Mouse (Mus musculus) gastrocnemius, postnatal 10 days (tissue): ENCODE data around the gene Mettl26. TPM values are rescaled to one million over a fixed set of nuclear protein-coding genes. Genes with fewer than 3 reads are reported as not detected.
"Not testable (repeated sequence)": the region's sequence is repeated elsewhere in the genome, so short reads cannot be mapped to it uniquely, and the experiment has no call there.

Experiments
- DNase-seq: peaks from one replicate; pipeline ENCODE4 v3.0.0; 2021; ENCODE audit warnings: mixed read lengths
- total RNA-seq, 2 experiments: library from RNA; stranded (reverse); gene quantifications; 2 replicates each; pipeline ENCODE4 v1.2.3; 2021

The Mettl26 gene
- total RNA-seq, 2 experiments from 2014 or later, result 20.7 to 23.1 TPM

DNA sequence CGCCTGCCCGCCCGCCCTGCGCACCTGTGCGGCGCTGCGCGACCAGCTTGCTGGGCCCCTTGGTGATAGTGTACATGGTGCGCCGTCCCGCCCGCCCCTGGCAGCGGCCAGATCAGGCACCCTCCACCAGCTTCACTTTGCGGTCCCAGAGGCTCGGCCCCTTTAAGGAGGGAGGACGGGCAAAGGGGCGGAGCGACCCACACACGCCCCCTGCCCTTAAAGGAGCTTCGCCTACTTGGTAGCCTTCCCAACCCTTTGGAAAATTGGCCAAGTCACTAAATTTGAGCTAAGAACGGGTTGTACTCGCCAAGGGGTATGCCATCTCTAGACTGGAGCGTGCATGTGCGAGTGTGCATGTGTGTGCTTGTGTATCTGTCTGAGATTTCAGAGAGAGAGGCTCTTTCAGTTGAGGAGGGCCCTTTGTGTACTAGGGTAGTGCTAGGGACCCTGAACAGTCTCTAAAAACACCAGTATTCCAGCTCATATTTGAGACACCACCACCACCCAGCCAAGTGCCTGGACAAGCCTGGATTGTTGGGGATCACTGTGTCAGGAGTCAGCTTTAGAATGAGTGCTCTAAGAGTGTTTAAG is 6.2 kb upstream of the Mettl26 start, which contains the start of gene Mcrip2:
Mcrip2 (minus strand) TSS at position 164 of the 591 bp plus-strand sequence.
- peak; percentile 69 for DNase-seq

GRCm38 (mm10) chr17:25869498-25869897 is 5.4 kb upstream of the Mettl26 start:
- DNase-seq, result no peak

GRCm38 (mm10) chr17:25869954-25870353 is 4.9 kb upstream of the Mettl26 start:
- no peak for DNase-seq

DNA sequence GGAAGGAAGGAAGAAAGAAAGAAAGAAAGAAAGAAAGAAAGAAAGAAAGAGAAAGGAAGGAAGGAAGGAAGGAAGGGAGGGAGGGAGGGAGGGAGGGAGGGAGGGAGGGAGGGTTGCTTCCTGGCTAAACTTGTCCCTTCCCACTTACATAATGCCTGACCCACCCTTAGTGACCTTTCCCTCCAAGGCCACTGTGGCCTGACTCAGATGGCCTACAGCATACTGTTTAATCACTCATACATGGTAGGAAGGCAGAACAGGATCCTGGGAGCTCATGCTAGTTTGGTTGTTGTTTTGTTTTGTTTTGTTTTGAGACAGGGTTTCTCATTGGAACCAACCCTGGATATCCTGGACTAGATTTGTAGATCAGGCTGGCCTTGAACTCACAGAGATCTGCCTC is 3.3 kb upstream of the Mettl26 start:
- not testable (repeated sequence) for DNase-seq

- no peak for DNase-seq
These were observed 2.2 kb upstream of the Mettl26 start for GRCm38 (mm10) chr17:25872676-25873075.

DNA sequence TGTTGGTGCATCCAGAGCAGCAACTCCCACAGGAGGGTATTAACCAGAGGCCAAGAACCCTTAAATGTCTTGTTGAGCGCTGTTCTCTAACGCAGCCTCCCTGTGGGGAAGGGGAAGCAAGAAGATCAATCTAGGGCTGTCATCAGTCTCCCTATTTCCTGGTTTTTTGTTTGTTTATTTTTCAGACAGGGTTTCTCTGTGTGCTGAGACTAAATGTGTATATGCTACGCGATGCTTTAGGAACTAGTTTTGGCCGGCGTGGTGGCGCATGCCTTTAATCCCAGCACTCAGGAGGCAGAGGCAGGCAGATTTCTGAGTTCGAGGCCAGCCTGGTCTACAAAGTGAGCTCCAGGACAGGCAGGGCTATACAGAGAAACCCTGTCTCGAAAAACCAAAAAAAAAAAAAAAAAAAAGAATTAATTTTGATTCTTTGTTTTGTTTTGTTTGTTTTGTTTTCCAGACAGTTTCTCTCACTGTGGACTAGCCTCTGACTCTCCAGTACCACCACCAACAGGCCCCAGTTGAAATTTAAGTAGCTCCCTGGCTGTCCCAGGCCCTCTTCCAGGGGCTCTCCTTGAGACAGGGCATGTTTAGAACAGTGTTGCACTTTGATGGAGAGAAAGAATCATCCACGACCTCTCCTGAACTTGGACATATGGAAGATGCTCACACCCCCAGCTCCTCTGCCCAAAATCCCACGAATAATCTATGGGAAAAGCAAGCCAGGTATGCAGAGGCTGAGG is 1.3 kb upstream of the Mettl26 start:
- no peak for DNase-seq

DNA sequence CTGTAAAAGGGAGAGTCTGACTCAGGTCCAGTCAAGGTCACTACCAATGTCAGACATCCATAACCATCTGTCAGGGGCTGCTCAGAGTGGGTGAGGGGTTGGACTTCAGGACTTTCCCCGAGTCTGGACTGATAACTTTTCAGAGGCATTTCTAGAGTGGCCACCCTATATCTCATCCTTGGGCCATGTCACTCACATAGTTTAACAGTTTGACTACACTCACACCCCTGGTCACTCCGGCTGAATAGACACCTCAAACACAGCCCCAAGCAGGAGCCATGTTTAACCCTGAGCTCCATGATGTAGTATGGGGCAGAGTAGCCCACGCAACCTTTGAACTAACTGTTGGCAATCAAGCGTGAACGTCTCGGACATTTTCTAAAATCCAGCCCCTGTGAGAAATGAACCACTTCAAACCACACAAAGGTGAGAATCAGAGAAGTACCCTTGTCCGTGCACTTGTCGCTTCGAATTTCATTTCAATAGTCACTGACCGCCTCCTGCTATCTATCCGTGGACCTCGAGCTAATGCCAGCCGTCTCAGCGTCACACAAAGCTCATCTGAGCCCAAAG is 640 bp upstream of the Mettl26 start:
- DNase-seq, result no peak

DNA sequence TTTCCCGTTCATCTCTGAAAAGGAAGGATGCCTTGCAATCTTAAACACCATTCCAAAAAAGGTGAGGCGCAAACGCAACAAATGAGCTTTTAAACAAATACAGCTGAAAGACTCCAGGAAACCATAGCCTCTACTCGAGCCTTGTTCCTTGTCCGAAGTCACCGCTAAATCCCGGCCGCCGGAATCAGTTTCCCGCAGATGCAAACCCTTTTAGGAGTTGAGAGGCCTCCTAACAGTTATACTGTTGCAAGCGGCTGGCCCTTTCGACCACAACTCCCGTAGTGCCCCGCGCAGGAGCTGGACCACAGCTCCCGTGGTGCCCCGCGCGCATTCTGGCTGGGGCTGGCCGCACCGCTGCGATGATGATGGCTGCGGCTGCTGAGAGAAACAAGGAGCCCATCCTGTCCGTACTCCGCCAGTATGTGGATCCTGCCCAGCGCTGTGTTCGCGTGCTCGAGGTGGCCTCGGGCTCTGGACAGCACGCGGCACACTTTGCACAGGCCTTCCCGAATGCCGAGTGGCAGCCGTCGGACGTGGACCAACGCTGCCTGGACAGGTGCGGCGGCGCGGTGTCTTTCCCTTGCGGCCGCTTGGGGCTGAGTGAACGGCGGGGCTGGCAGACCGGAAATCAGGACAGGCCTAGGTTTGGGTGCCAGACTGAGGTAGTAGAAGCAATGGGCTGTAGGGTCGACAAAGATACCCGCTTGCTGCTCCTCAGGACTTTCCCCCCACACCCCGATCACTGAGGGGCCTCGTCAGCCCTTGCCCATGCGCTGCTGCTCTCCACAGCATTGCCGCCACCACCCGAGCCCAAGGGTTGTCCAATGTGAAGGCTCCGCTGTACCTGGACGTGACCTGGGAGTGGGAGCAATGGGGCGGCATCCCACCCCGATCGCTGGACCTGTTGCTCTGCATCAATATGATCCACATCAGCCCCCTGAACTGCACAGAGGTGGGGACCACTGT is 580 bp downstream of the Mettl26 start:
- peak; percentile 87 for DNase-seq

DNA sequence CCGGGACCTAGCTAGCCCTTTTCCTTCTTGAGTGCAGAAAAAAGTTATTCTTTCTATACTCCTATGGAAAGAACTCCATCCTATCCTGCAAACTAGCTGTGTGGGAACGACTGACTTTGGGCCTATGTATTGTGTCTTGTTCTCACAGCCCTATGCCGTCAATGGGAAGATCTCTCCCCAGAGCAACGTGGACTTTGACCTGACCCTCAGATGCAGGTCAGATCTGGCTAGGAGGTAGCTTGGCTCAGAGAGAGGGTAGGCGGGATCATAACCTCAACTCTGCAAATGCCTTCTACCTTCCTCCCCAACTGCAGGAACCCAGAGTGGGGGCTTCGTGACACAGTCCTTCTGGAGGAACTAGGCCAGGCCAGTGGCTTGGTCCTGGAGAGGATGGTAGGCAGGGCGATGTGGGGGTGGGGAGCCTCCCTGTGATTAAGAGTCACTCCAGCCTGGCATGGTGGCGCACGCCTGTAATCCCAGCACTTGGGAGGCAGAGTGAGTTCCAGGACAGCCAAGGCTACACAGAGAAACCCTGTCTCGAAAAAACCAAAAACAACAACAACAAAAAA is 1.6 kb downstream of the Mettl26 start:
- no peak for DNase-seq

DNA sequence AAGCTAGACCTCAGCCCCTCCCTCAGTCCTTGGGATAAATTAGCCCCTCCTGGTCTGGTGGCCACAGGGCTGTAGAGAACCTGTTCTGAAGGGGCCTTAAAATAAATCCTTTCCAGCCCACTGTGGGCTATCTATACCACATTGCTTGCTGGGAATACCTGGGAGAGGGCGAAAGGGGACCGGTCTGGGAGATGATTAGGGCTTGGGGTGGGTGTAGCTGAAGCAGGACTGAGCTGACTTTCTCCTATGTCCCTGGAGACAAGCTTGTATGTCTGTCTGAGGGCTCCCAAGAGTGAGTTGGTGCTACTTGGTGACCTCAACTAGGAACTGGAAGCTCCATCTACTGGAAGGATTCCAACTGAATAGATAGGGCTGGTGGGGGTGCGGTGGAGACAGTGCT is 2.2 kb downstream of the Mettl26 start:
- no peak for DNase-seq

GRCm38 (mm10) chr17:25877741-25878610 is 3.1 kb downstream of the Mettl26 start:
- DNase-seq, result no peak

DNA sequence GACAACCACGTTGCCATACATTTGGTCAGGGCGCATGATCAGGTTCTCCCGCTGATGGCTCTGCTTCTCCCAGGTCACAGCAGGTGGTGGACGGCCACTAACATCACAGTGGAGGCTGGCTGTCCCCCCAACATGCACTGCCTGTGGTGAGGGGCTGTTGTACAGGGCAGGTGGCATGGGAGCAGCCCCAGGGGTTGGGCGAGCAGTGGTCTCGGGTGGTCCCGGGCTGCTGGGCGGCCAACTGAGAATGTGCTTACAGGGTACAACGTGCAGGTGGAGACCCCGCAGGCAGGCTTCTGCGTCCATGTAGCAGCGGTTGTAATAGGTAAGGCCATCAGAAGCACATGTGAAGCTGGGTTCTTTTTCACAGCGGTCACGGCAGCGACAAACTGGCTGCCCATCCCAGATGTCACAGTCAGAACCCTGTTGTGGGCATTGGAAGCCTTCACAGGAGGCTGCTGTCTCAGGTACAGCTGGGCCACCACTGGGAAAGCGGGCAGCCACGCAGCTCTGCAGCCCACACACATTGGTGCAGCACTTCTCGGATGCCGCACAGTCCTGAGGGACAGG is 3.8 kb downstream of the Mettl26 start:
- DNase-seq, result no peak

DNA sequence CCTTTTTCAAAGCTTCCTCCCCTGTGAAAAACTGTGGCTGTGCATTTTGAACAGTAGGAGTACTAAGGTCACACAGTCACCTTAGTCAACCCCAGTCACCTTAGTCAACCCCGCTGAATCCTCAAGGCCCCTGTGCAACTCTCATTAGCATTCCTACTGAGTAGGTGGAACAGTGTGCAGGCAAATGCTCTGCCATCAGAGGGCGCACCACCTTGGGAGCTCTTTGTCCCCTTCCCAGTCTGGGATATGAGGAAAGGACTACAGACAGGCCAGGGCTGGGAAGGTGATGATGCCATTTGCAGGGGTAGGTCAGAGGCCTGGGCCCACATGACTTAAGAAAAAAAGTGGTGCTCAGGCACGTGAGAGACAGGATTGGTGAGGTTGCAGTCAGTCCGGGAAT is 4.4 kb downstream of the Mettl26 start:
- DNase-seq, result no peak

GRCm38 (mm10) chr17:25879750-25880149 is 4.9 kb downstream of the Mettl26 start:
- no peak for DNase-seq

DNA sequence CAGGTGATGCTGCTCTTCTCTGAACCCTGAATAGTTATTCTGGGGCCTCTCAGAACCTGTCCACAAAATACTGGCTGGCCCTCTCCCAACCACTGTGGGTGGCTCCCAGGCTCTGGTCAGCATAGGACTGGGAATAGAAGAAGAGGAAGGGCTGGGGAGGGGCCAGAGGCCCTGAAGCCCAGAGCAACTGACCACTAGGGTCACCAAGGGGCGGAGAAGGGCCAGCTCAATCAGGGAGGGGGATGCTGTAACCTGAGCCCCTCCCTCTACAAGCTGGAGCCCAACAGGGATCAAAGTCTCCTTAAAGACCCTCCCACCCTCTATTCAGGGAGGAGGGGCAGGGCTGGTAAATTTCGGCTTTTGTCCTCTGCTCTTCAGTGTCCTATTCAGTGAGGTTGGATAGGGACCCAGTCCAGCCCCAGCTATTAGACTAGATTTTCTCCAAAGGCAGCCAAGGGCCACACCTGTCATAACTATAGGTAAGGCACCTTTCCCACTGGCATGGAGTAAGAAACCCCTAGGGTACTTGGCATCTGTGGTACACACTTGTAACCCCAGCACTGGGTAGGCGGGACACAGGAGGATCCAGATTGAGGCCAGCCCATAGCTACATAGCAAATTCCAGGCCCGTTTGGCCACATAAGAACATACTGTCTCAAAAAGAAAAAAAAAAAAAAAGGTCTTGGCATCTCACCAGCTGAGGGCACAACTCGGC is 5.5 kb downstream of the Mettl26 start, which contains the start of gene Wfikkn1:
Wfikkn1 (minus strand) TSS at position 663 of the 715 bp plus-strand sequence.
- no peak for DNase-seq

DNA sequence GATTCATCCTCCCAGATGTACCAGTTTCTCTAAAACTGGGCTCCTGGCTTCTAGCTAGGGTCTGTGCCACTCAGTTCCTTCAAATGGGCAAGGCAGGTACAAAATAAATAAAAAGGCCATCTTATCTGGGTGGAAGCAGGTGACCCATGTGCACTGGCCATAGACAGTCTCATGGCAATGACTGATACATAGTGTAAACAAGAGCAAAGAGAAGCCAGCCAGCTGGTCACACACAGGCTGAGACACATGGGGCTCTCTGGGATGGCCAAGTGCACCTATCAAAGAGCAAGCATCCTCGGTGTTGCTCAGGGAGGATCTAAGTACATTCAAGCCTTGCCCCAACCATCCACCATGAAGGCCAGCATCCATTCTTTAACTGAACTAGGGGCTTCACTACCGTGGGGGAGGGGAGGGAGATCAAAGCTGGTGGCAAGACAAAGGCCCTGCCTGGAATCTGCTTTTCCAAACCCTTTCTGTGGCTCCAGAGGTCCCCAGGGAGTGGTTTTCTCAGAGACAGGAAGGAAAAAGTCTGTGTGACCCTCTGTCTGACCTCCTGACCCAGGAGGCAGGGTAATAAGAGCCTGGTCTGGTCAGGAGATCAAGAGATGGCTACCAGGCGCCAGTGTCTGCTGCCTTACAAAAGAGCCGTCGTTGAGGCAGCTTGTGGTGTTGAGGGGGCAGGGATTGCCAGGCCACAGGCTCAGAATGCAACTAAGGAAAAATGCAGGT is 6.2 kb downstream of the Mettl26 start:
- no peak for DNase-seq

DNA sequence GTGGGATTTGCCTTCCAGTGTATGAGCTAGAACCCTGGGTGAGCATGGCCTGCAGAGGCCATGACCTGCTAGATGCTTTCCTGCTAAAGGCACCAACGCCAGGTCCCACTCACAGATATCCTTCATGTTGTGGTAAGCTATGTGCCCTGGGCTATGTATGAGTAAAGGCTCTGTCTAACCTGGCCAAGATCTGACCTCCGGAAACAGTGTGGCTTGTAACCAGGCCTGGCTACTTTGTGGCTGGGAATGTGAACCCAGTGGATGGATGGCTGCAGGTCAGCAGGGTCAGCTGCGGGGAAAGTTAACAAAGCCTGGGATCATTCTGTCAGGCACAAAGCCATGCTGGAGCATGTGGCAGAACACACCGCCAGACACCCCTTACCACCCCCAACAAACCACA is 6.8 kb downstream of the Mettl26 start:
- no peak for DNase-seq

GRCm38 (mm10) chr17:25882306-25882705 is 7.4 kb downstream of the Mettl26 start:
- no peak for DNase-seq

GRCm38 (mm10) chr17:25883268-25883667 is 8.4 kb downstream of the Mettl26 start:
- no peak for DNase-seq
